Mouse (Mus musculus) brain, embryonic 14.5 days (tissue): ENCODE results near the gene Olfr980.

Experiments used
- CTCF ChIP-seq: fragments of 200-500 bp; IDR thresholded peaks from 2 replicates; pipeline ENCODE4 v1.5.1; 2012; ENCODE audit warnings: inconsistent platforms, mild to moderate bottlenecking, moderate library complexity, borderline replicate concordance; ENCODE audit not compliant: insufficient read depth, insufficient read length; ENCODE audit errors: extremely low read depth
- POLR2A ChIP-seq: fragments of 200-500 bp; IDR thresholded peaks from 2 replicates; pipeline ENCODE4 v1.6.1; 2012; ENCODE audit warnings: mild to moderate bottlenecking, inconsistent platforms, borderline replicate concordance; ENCODE audit not compliant: poor library complexity, insufficient read depth, insufficient read length, severe bottlenecking; ENCODE audit errors: extremely low read depth

GRCm38 (mm10) chr9:40021164-40021563, 11.8 kb upstream of the Olfr980 start, which contains the start of gene Olfr981:
- TF ChIP-seq CTCF: no peak
- TF ChIP-seq POLR2A: no peak
